8 mouse cellular contexts compared by ENCODE assay signal in the genomic region with DNA sequence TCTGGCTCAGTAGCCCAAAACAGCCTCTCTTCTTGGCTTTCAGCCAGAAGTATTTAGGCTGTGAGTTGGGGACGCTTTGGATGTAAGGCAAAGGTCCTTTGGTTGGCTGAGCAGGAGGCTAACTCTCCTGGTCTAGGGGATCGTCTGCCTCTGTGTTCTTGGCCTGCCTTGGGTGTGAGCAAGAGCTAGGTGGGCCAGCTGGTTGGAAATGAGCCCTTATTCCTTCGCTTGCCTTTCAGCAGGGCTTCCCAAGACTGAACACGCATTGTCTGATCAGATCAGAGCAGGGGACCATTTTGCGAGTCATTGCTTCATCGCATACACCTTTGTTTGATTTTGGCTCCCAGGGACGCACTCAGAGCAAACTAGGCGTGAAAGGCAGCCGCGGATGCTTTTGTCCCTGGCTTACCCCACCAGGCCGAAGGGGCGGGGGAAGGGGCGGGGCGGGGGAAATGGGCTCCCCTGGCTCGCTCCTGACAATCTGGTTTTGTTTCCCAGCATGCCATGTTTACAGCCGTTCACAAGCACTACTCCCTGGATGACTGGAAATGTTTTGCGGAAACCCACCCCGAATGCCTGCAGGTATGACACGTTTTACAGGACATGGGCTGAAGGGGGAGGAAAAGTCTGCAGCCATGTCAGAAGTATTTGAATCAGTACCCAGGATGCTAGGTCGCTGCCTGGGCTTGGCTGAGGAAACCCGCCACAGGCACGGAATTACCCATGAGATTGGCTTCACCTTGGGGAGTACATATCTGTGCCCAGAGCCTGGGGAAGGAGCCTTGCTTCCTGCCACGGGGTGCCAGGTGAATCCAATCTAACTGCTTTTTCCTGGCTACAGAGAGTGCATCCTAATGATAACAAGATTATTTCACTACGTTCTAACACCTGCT. TPM values are rescaled to one million over a fixed set of nuclear protein-coding genes. Genes with fewer than 3 reads are reported as not detected.
DNase-seq lines count a peak whose midpoint lies in the region; ATAC-seq and TF ChIP-seq lines count a peak whose summit lies in the region.

No protein-coding gene starts in this region.

- H3K9me3 ChIP-seq in lung, embryonic 14.5 days (ENCODE audit: low read depth, low read length) = no peaks in the 10 kb centered on the region
- H3K9me3 ChIP-seq in forebrain, embryonic 11.5 days (ENCODE audit: control insufficient read depth, low read length) = no peaks in the 10 kb centered on the region
- H3K9me3 ChIP-seq in intestine, embryonic 15.5 days = no peaks in the 10 kb centered on the region
- H3K9me3 ChIP-seq in liver, embryonic 16.5 days (replicated peaks; ENCODE audit: control insufficient read depth, low read length) = no peaks in the 10 kb centered on the region
- H3K9me3 ChIP-seq in stomach, embryonic 15.5 days = no peaks in the 10 kb centered on the region

- H3K4me3 ChIP-seq in lung, embryonic 14.5 days (ENCODE audit: low read depth, low read length) = peak overlapping the region; percentile 25
- no peak overlapping the region for H3K4me3 ChIP-seq in lung, adult 2 months (replicated peaks; ENCODE audit: extremely low read depth, low read depth, low read length)
- peak overlapping the region; percentile 27 for H3K4me3 ChIP-seq in forebrain, embryonic 11.5 days (ENCODE audit: low read depth, low read length)
- peak overlapping the region; percentile 15 for H3K4me3 ChIP-seq in intestine, embryonic 15.5 days (replicated peaks)
- no peak overlapping the region for H3K4me3 ChIP-seq in liver, embryonic 16.5 days (ENCODE audit: low read depth, low read length)
- H3K4me3 ChIP-seq in stomach, embryonic 15.5 days (replicated peaks) = peak overlapping the region; percentile 23

- 0 out of 2 replicates have a peak, but pooled peaks cover 3% of the 10 kb centered on the region for H3K36me3 ChIP-seq in lung, embryonic 14.5 days (ENCODE audit: insufficient read depth)
- H3K36me3 ChIP-seq in forebrain, embryonic 11.5 days (ENCODE audit: control insufficient read depth, insufficient read depth, low read length) = no peaks in the 10 kb centered on the region
- H3K36me3 ChIP-seq in intestine, embryonic 15.5 days = no peaks in the 10 kb centered on the region
- peaks cover 69% of the 10 kb centered on the region for H3K36me3 ChIP-seq in liver, embryonic 16.5 days (ENCODE audit: control insufficient read depth, insufficient read depth)
- 0 out of 2 replicates have a peak, but pooled peaks cover 4% of the 10 kb centered on the region for H3K36me3 ChIP-seq in stomach, embryonic 15.5 days

- WGBS in lung, embryonic 14.5 days = 6% methylated on average over 24 of the region's 24 CpGs
- 16% methylated on average over 24 of the region's 24 CpGs for WGBS in lung, adult 2 months
- 6% methylated on average over 24 of the region's 24 CpGs for WGBS in forebrain, embryonic 11.5 days
- WGBS in intestine, embryonic 15.5 days = 14% methylated on average over 24 of the region's 24 CpGs
- 37% methylated on average over 24 of the region's 24 CpGs for WGBS in liver, embryonic 16.5 days (ENCODE audit: insufficient replicate concordance)
- WGBS in stomach, embryonic 15.5 days = 12% methylated on average over 24 of the region's 24 CpGs

- H3K9ac ChIP-seq in lung, embryonic 14.5 days = peak overlapping the region; percentile 34
- peak overlapping the region; percentile 48; the same call in 1 of the 2 replicates for H3K9ac ChIP-seq in forebrain, embryonic 11.5 days (ENCODE audit: low read length)
- peak overlapping the region; percentile 32; the same call in 1 of the 2 replicates for H3K9ac ChIP-seq in intestine, embryonic 15.5 days
- no peak overlapping the region for H3K9ac ChIP-seq in liver, embryonic 16.5 days (ENCODE audit: low read depth, low read length)
- H3K9ac ChIP-seq in stomach, embryonic 15.5 days = no peak overlapping the region

- TF ChIP-seq POLR2A in lung, adult 2 months (IDR thresholded peaks at IDR 0.05; ENCODE audit: borderline replicate concordance, extremely low read depth, low read depth, low read length) = no peak

- peak; percentile 67 for ATAC-seq in lung, embryonic 14.5 days (ENCODE audit: insufficient read depth)
- ATAC-seq in forebrain, embryonic 11.5 days (replicated peaks; ENCODE audit: low FRiP score) = peak; percentile 82
- peak; percentile 56 for ATAC-seq in intestine, embryonic 15.5 days
- ATAC-seq in liver, embryonic 16.5 days (ENCODE audit: low read depth) = no peak
- ATAC-seq in stomach, embryonic 15.5 days (ENCODE audit: insufficient read depth, low FRiP score, low read depth) = 0 out of 2 replicates have a peak, but pooled peaks have one; percentile 24
- ATAC-seq in erythroblast, adult 5-6 weeks (replicated peaks; ENCODE audit: low FRiP score, poor library complexity, severe bottlenecking) = no peak

- H3K4me2 ChIP-seq in lung, embryonic 14.5 days = peak overlapping the region; percentile 63
- H3K4me2 ChIP-seq in forebrain, embryonic 11.5 days (ENCODE audit: low read depth, low read length, severe bottlenecking) = peak overlapping the region; percentile 57
- peak overlapping the region; percentile 63 for H3K4me2 ChIP-seq in intestine, embryonic 15.5 days (replicated peaks)
- H3K4me2 ChIP-seq in liver, embryonic 16.5 days (ENCODE audit: low read depth, low read length) = peak overlapping the region; percentile 11; the same call in 1 of the 2 replicates
- H3K4me2 ChIP-seq in stomach, embryonic 15.5 days = peak overlapping the region; percentile 56

- no peak overlapping the region for H3K27ac ChIP-seq in lung, embryonic 14.5 days (ENCODE audit: low read depth)
- H3K27ac ChIP-seq in forebrain, embryonic 11.5 days (ENCODE audit: low read depth, low read length) = no peak overlapping the region
- no peak overlapping the region for H3K27ac ChIP-seq in intestine, embryonic 15.5 days
- H3K27ac ChIP-seq in liver, embryonic 16.5 days (ENCODE audit: low read length) = no peak overlapping the region
- H3K27ac ChIP-seq in stomach, embryonic 15.5 days = peak overlapping the region; percentile 42

- H3K27me3 ChIP-seq in lung, embryonic 14.5 days (ENCODE audit: insufficient read depth, low read length) = no peaks in the 10 kb centered on the region
- H3K27me3 ChIP-seq in forebrain, embryonic 11.5 days (ENCODE audit: control insufficient read depth, insufficient read depth, low read length) = no peaks in the 10 kb centered on the region; the same call in 1 of the 2 replicates
- H3K27me3 ChIP-seq in intestine, embryonic 15.5 days (replicated peaks) = no peaks in the 10 kb centered on the region
- no peaks in the 10 kb centered on the region for H3K27me3 ChIP-seq in liver, embryonic 16.5 days (ENCODE audit: control insufficient read depth, insufficient read depth, low read depth, low read length)
- no peaks in the 10 kb centered on the region for H3K27me3 ChIP-seq in stomach, embryonic 15.5 days (replicated peaks)

- peaks cover 26% of the 10 kb centered on the region for H3K4me1 ChIP-seq in lung, embryonic 14.5 days (ENCODE audit: insufficient read depth)
- no peaks in the 10 kb centered on the region for H3K4me1 ChIP-seq in lung, adult 2 months (ENCODE audit: control insufficient read depth, insufficient read depth, low read length)
- H3K4me1 ChIP-seq in forebrain, embryonic 11.5 days (replicated peaks; ENCODE audit: control insufficient read depth, insufficient read depth, low read length) = peaks cover 11% of the 10 kb centered on the region
- H3K4me1 ChIP-seq in intestine, embryonic 15.5 days (replicated peaks) = peaks cover 32% of the 10 kb centered on the region
- peaks cover 78% of the 10 kb centered on the region for H3K4me1 ChIP-seq in liver, embryonic 16.5 days (ENCODE audit: control insufficient read depth, low read depth, low read length)
- peaks cover 37% of the 10 kb centered on the region for H3K4me1 ChIP-seq in stomach, embryonic 15.5 days

- TF ChIP-seq CTCF in lung, embryonic 14.5 days (IDR thresholded peaks at IDR 0.05; ENCODE audit: low read depth) = no peak
- TF ChIP-seq CTCF in lung, adult 2 months (IDR thresholded peaks at IDR 0.05; ENCODE audit: insufficient read depth, low read length) = no peak

- peak; percentile 78 for DNase-seq in lung, embryonic 14.5 days
- DNase-seq in lung, adult 2 months = no peak
- peak; percentile 91 for DNase-seq in forebrain, embryonic 11.5 days (ENCODE audit: low spot score)
- no peak for DNase-seq in frontal cortex, postnatal 10 days (ENCODE audit: low spot score in 2 of 2)

RNA-seq across cellular contexts. Expression of gene Gmpr, which starts 9.5 kb away (rescaled TPM):
- polyA plus RNA-seq in lung, embryonic 14.5 days (2014; fragmentation: Nextera tagmentation; extraction: Ambion mirVana) = 22.9 and 25.3 TPM in 2 replicates
- 21.9 and 30.8 TPM in 2 replicates for polyA plus RNA-seq in lung, adult 2 months (2012; rRNA removed)
- 20.3 and 20.5 TPM in 2 replicates for polyA plus RNA-seq in forebrain, embryonic 11.5 days (2014; fragmentation: Nextera tagmentation; extraction: Ambion mirVana)
- 26.9 and 28.7 TPM in 2 replicates for polyA plus RNA-seq in intestine, embryonic 15.5 days (2015; fragmentation: Nextera tagmentation; extraction: Ambion mirVana)
- 212 and 220 TPM in 2 replicates for polyA plus RNA-seq in liver, embryonic 16.5 days (2015; fragmentation: Nextera tagmentation; extraction: Ambion mirVana)
- polyA plus RNA-seq in stomach, embryonic 15.5 days (2015; fragmentation: Nextera tagmentation; extraction: Ambion mirVana) = 35.2 and 50.5 TPM in 2 replicates
- total RNA-seq in erythroblast, adult 5-6 weeks (2015; ENCODE audit: low replicate concordance) = 0.96 and 1.3 TPM in 2 replicates
- total RNA-seq in erythroblast, adult 5-6 weeks (2017; ENCODE audit: low replicate concordance) = 2.4 and 4.6 TPM in 2 replicates

Comparison
In these comparisons a context has a peak if more than half of its experiments do, and no peak if none do; other contexts are left out.
1. DNase-seq: peak in lung, embryonic 14.5 days (single experiment) and forebrain, embryonic 11.5 days (single experiment); none in lung, adult 2 months (single experiment) and frontal cortex, postnatal 10 days (0 of 2).
2. H3K4me3 ChIP-seq: peak in lung, embryonic 14.5 days (single experiment), forebrain, embryonic 11.5 days (single experiment), intestine, embryonic 15.5 days (single experiment) and stomach, embryonic 15.5 days (single experiment); none in lung, adult 2 months (single experiment) and liver, embryonic 16.5 days (single experiment).
3. ATAC-seq: peak in lung, embryonic 14.5 days (single experiment), forebrain, embryonic 11.5 days (single experiment), intestine, embryonic 15.5 days (single experiment) and stomach, embryonic 15.5 days (single experiment); none in liver, embryonic 16.5 days (single experiment) and erythroblast, adult 5-6 weeks (single experiment).
4. H3K4me2 ChIP-seq: peak in every context shown above with its lines; median percentile 63 in lung, embryonic 14.5 days; 63 in intestine, embryonic 15.5 days; 57 in forebrain, embryonic 11.5 days; 56 in stomach, embryonic 15.5 days; 11 in liver, embryonic 16.5 days.
5. H3K9ac ChIP-seq: peak in lung, embryonic 14.5 days (single experiment), forebrain, embryonic 11.5 days (single experiment) and intestine, embryonic 15.5 days (single experiment); none in liver, embryonic 16.5 days (single experiment) and stomach, embryonic 15.5 days (single experiment).